Mouse (Mus musculus) erythroblast, embryonic 14.5 days (primary cell): Measurements from ENCODE around the gene C8b.

ENCODE experiments used
- GATA1 ChIP-seq: IDR thresholded peaks from 2 replicates; pipeline ENCODE4 v1.6.1; 2012; ENCODE audit warnings: low read length, inconsistent platforms, mixed read lengths
- TAL1 ChIP-seq: IDR thresholded peaks from 3 replicates; pipeline ENCODE4 v1.6.1; 2012; ENCODE audit warnings: low read length, inconsistent platforms, mixed read lengths

DNA sequence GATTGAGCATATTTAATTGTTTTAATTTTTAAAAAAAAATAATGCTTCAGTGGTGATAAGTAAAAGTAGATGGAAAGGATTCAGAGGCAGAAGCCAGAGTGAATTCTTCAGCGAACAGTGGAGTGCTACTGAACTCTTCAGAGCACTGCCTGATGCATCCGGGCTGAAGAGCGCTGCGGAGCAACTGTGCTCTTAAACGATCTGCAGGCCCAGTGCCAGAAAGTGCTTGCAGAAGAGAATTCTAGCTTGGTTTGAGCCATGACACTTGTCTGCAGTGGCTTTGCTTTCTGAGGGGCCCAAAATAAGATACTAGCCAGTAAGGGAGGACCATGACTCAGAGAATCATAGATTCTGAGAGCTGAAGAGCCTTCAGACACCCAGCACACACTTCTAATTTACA is 62.8 kb downstream of the C8b start:
- no peak for TF ChIP-seq GATA1
- no peak for TF ChIP-seq TAL1
